Mouse (Mus musculus) testis, adult 2 months (tissue): ENCODE measurements at regions not wholly inside any gene's neighbourhood (a gene's known extent, or its start where the extent isn't known, plus 50 kb on each side); places are given as distances from the start of the nearest gene placed in this dataset.

Source experiments
- CTCF ChIP-seq: fragments of 200-500 bp; IDR thresholded peaks from 2 replicates; pipeline ENCODE4 v1.5.1; 2012; ENCODE audit warnings: low read depth, mild to moderate bottlenecking, inconsistent platforms, low read length, moderate library complexity; ENCODE audit not compliant: control insufficient read depth, insufficient read depth, insufficient replicate concordance
- POLR2A ChIP-seq: fragments of 200-500 bp; IDR thresholded peaks from 2 replicates; pipeline ENCODE4 v1.6.1; 2012; ENCODE audit warnings: low read depth, mild to moderate bottlenecking, inconsistent platforms, low read length, moderate library complexity; ENCODE audit not compliant: control insufficient read depth

DNA sequence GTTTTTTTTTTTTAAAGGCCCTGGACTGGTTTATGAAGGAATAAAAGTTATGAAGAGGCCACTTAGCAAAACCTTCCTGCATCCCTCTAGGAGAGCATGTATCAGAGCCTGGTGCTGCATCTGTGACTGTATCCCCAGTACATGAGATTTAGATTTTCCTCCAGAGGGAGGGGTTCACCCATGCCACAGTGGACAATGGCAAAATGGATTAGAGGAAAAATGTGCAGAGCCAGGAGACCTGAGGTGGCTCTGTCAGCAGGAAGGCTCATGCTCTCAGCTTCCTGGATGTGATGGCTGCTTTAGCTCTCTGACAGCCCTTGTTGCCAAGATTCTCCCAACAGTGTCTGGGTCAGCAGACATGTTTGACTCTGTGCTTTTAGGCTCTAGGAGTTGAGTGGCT, 298.2 kb downstream of the Eipr1 start:
- TF ChIP-seq CTCF (no peak), POLR2A (no peak)
